Mouse (Mus musculus): ENCODE measurements around the gene Hyal6. TPM values are rescaled to one million over a fixed set of nuclear protein-coding genes. Genes with fewer than 3 reads are reported as not detected.

Hyal6 gene
- polyA plus RNA-seq (2012; ENCODE audit: insufficient read depth, insufficient read length, missing spikeins), result not detected in 2 replicates

DNA sequence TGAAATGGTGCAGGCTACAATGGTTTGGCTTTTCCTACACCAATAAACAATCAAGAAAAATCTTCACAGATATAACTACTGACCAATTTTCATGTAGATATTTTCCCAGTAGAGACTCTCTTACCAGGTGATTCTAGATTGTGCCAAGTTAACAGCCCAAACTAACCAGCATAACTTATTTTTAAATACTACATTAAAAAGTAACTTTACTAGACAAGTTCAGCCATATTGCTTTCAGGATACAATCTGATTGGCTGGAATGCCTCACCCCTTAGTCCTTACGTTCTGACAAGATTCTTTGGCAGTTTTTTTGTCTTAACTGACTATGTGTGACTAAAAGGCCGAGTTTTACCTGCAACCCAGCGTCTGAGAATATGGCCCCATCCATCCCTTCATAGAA is at the start of gene Hyal6:
Hyal6 (plus strand) TSS at position 301 of the 400 bp plus-strand sequence.
- Histone ChIP-seq H3K27ac (ENCODE audit: insufficient read depth, low read depth, low read length) (no peak within 1 kb of the TSS), H3K4me1 (ENCODE audit: control insufficient read depth, insufficient read depth, low read length) (no peaks in the 10 kb centered on the region), H3K4me3 (ENCODE audit: insufficient read depth, low read length) (no peak within 1 kb of the TSS)
- TF ChIP-seq CTCF (IDR thresholded peaks at IDR 0.05; ENCODE audit: low read depth, low read length), result no peak
- TF ChIP-seq POLR2A (IDR thresholded peaks at IDR 0.05; ENCODE audit: borderline replicate concordance, low read depth, low read length), result no peak

- no peak overlapping the region for H3K4me3 ChIP-seq (ENCODE audit: insufficient read depth, low read length)
- TF ChIP-seq POLR2A (IDR thresholded peaks at IDR 0.05; ENCODE audit: borderline replicate concordance, low read depth, low read length) (no peak), CTCF (IDR thresholded peaks at IDR 0.05; ENCODE audit: low read depth, low read length) (no peak)
- H3K4me1 ChIP-seq (ENCODE audit: control insufficient read depth, insufficient read depth, low read length), result no peaks in the 10 kb centered on the region
- no peak overlapping the region for H3K27ac ChIP-seq (ENCODE audit: insufficient read depth, low read depth, low read length)
Measured at GRCm38 (mm10) chr6:24687871-24688270, 45.2 kb upstream of the Hyal6 start.

- H3K27ac ChIP-seq (ENCODE audit: insufficient read depth, low read depth, low read length), result no peak overlapping the region
- H3K4me1 ChIP-seq (ENCODE audit: control insufficient read depth, insufficient read depth, low read length), result no peaks in the 10 kb centered on the region
- H3K4me3 ChIP-seq (ENCODE audit: insufficient read depth, low read length), result no peak overlapping the region
- no peak for TF ChIP-seq CTCF (IDR thresholded peaks at IDR 0.05; ENCODE audit: low read depth, low read length)
- TF ChIP-seq POLR2A (IDR thresholded peaks at IDR 0.05; ENCODE audit: borderline replicate concordance, low read depth, low read length), result no peak
Measured at GRCm38 (mm10) chr6:24694455-24695410, 38.3 kb upstream of the Hyal6 start.

- TF ChIP-seq POLR2A (IDR thresholded peaks at IDR 0.05; ENCODE audit: borderline replicate concordance, low read depth, low read length) (no peak), CTCF (IDR thresholded peaks at IDR 0.05; ENCODE audit: low read depth, low read length) (no peak)
- no peak overlapping the region for H3K4me3 ChIP-seq (ENCODE audit: insufficient read depth, low read length)
- H3K4me1 ChIP-seq (ENCODE audit: control insufficient read depth, insufficient read depth, low read length), result no peaks in the 10 kb centered on the region
- no peak overlapping the region for H3K27ac ChIP-seq (ENCODE audit: insufficient read depth, low read depth, low read length)
Measured at GRCm38 (mm10) chr6:24696117-24696516, 36.9 kb upstream of the Hyal6 start.

DNA sequence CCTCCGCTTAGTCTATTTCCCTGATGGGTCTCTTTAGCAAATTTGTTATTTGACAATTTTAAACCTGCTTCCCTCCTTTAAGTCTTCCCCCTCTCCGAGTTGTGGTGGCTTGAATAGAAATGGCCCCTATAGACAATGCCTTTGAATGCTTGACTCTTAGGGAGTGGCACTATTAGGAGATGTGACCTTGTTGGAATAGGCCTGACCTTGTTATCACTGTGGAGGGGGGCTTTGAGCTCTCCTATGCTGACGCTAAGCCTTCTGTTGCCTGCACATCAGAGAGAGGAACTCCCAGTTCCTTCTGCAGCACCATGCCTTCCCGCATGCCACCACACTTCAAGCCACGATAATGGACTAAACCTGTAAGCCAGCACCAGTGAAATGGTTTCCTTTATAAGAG is 35.8 kb upstream of the Hyal6 start:
- Histone ChIP-seq H3K4me1 (ENCODE audit: control insufficient read depth, insufficient read depth, low read length) (no peaks in the 10 kb centered on the region), H3K27ac (ENCODE audit: insufficient read depth, low read depth, low read length) (no peak overlapping the region), H3K4me3 (ENCODE audit: insufficient read depth, low read length) (no peak overlapping the region)
- TF ChIP-seq CTCF (IDR thresholded peaks at IDR 0.05; ENCODE audit: low read depth, low read length), result no peak

DNA sequence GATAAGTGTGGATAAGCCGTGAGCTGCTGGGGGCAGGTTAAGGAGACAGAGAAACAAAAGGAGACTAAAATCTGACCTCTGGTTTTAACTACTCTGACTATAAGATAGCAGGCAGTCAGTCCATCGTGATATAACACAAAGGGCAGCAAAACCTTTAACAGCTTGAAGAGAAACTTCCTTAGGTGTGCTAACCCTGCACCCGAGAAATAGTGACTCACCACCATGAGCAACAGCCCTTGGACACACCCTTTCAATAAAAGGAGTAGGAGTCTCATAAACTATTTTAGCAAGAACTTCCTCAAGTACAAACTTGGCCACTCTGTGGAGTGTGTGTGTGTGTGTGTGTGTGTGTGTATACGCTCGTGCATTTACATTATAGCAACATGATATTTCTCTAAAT is 26.0 kb upstream of the Hyal6 start:
- Histone ChIP-seq H3K27ac (ENCODE audit: insufficient read depth, low read depth, low read length) (no peak overlapping the region), H3K4me1 (ENCODE audit: control insufficient read depth, insufficient read depth, low read length) (0 out of 2 replicates have a peak, but pooled peaks cover 3% of the 10 kb centered on the region), H3K4me3 (ENCODE audit: insufficient read depth, low read length) (no peak overlapping the region)
- TF ChIP-seq CTCF (IDR thresholded peaks at IDR 0.05; ENCODE audit: low read depth, low read length) (no peak), POLR2A (IDR thresholded peaks at IDR 0.05; ENCODE audit: borderline replicate concordance, low read depth, low read length) (no peak)

DNA sequence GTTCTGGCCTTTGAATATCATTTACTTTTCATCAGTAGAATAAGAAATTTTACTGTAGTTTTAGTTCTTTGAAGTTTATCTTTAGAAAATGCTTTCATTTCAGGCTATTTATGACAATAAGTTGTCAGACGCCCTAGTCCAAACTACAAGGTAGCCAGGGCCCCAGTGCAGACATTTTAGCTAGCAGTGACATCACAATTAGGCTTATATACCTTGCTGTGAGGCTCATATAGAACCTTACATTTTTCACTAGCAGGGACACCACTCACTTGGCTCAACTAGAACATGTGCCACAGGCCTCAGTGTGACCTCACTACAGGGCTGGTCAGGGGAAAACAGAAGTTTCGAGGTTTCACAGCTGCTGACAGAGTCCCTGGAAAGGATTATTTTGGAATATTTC is 25.5 kb upstream of the Hyal6 start:
- no peak overlapping the region for H3K27ac ChIP-seq (ENCODE audit: insufficient read depth, low read depth, low read length)
- no peak for TF ChIP-seq POLR2A (IDR thresholded peaks at IDR 0.05; ENCODE audit: borderline replicate concordance, low read depth, low read length)
- no peak for TF ChIP-seq CTCF (IDR thresholded peaks at IDR 0.05; ENCODE audit: low read depth, low read length)
- H3K4me1 ChIP-seq (ENCODE audit: control insufficient read depth, insufficient read depth, low read length), result 0 out of 2 replicates have a peak, but pooled peaks cover 3% of the 10 kb centered on the region
- H3K4me3 ChIP-seq (ENCODE audit: insufficient read depth, low read length), result no peak overlapping the region

DNA sequence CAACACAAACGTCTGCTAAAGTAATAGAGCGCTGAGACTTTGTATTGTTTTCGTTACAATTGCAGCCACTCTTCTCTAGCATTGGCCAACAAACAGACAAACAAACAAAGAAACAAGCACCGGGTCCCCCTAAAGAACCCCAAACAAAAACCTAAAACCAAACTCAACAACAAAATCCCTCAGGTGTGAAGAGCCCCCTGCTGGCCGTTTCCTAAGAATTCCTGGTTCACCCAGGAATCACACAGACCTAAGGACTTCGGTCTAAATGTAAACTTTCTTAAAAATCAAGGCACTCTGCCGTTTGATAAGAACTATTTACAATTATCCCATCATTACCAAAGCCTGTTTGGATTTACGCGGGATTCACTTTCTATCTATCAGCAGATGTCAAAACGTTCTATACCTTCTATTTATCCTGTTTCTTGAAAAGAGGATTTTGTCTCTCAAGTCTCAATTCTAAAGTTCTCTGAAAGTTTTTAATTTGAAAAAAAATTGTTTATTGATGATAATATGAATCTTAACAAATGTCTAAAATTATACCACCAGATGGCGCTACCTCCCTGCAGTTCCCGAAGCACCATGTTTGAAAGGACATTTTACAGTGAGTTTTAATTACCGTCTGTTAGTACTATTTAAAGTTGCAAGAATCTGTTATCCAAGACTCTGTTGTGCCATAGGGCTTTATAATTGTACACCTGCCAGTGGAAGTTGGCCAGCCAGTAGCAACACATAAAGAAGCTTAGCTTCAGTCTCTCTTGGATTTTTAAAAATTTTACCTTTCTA is 11.5 kb upstream of the Hyal6 start:
- TF ChIP-seq POLR2A (IDR thresholded peaks at IDR 0.05; ENCODE audit: borderline replicate concordance, low read depth, low read length) (no peak), CTCF (IDR thresholded peaks at IDR 0.05; ENCODE audit: low read depth, low read length) (no peak)
- Histone ChIP-seq H3K4me1 (ENCODE audit: control insufficient read depth, insufficient read depth, low read length) (no peaks in the 10 kb centered on the region), H3K4me3 (ENCODE audit: insufficient read depth, low read length) (no peak overlapping the region), H3K27ac (ENCODE audit: insufficient read depth, low read depth, low read length) (no peak overlapping the region)

DNA sequence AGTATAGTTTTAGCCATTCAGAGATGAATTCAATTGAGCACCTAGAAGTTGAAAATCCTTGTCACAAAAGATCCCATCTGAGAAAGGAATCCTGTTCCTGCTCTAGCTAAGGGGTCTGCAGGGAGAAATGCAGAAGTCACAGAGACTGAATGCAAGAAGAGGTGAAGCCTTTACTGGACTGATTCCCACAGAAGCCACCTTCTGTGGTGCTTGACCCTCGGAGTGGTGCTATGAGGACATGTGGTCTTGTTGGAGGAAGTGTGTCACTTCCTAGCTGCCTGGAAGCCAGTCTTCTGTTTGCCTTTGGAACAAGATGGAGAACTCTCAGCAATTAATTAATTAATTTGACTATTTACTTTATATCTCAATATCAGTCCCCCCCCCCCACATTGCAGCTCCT is 4.9 kb upstream of the Hyal6 start:
- Histone ChIP-seq H3K4me3 (ENCODE audit: insufficient read depth, low read length) (no peak overlapping the region), H3K27ac (ENCODE audit: insufficient read depth, low read depth, low read length) (no peak overlapping the region), H3K4me1 (ENCODE audit: control insufficient read depth, insufficient read depth, low read length) (no peaks in the 10 kb centered on the region)
- TF ChIP-seq POLR2A (IDR thresholded peaks at IDR 0.05; ENCODE audit: borderline replicate concordance, low read depth, low read length) (no peak), CTCF (IDR thresholded peaks at IDR 0.05; ENCODE audit: low read depth, low read length) (no peak)

DNA sequence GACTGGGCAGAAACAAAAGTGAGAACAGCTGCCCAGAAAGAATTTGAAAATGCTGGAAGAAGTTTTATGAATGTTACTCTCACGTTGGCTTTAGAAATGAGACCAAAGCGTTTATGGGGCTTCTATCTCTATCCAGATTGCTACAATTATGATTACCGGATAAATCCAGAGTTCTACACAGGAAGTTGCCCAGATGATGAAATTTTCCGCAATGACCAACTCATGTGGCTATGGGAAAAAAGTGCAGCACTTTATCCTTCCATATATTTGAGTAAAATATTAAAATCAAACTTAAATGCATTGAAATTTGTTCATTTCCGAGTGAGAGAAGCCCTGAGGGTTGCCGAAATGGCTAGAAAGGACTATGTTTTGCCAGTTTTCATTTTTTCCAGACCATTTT is 1.5 kb downstream of the Hyal6 start:
- TF ChIP-seq CTCF (IDR thresholded peaks at IDR 0.05; ENCODE audit: low read depth, low read length), result no peak
- no peak for TF ChIP-seq POLR2A (IDR thresholded peaks at IDR 0.05; ENCODE audit: borderline replicate concordance, low read depth, low read length)
- no peaks in the 10 kb centered on the region for H3K4me1 ChIP-seq (ENCODE audit: control insufficient read depth, insufficient read depth, low read length)
- H3K4me3 ChIP-seq (ENCODE audit: insufficient read depth, low read length), result no peak overlapping the region
- no peak overlapping the region for H3K27ac ChIP-seq (ENCODE audit: insufficient read depth, low read depth, low read length)

Data from bone marrow macrophage, adult 2 months (primary cell).